Mouse (Mus musculus) bone marrow, adult 2 months (tissue): ENCODE results near the gene Vmn1r200. TPM values are rescaled to one million over a fixed set of nuclear protein-coding genes. Genes with fewer than 3 reads are reported as not detected.
"Not testable (repeated sequence)": the region's sequence is repeated elsewhere in the genome, so short reads cannot be mapped to it uniquely, and the experiment has no call there.

ENCODE experiments used
- H3K27ac ChIP-seq: fragments of 200-500 bp; 2 replicates; pipeline ENCODE4 v1.5.1; 2012; ENCODE audit warnings: low read depth, mild to moderate bottlenecking, control low read depth, inconsistent platforms, low read length; ENCODE audit not compliant: control insufficient read depth, poor library complexity, insufficient read depth
- H3K4me1 ChIP-seq: fragments of 200-500 bp; 2 replicates; pipeline ENCODE4 v1.6.1; 2011; ENCODE audit warnings: low read length; ENCODE audit not compliant: control insufficient read depth, insufficient read depth
- H3K4me3 ChIP-seq: fragments of 200-500 bp; replicated peaks from 2 replicates; pipeline ENCODE3; 2011; ENCODE audit warnings: mild to moderate bottlenecking, low read depth, low read length, control low read depth; ENCODE audit not compliant: control insufficient read depth
- CTCF ChIP-seq: fragments of 200-500 bp; IDR thresholded peaks from 2 replicates; pipeline ENCODE4 v1.5.1; 2011; ENCODE audit warnings: low read length, control low read depth; ENCODE audit not compliant: control insufficient read depth, insufficient read depth
- POLR2A ChIP-seq: fragments of 200-500 bp; IDR thresholded peaks from 2 replicates; pipeline ENCODE4 v1.6.1; 2011; ENCODE audit warnings: low read depth, mild to moderate bottlenecking, control low read depth, low read length, borderline replicate concordance; ENCODE audit not compliant: control insufficient read depth
- WGBS: fragments of 180-500 bp; shearing (Covaris S2); methylation state at CpG from one replicate; pipeline ENCODE4 v1.1.7; 2018; 5-methylcytosine and 5-hydroxymethylcytosine counted together
- polyA plus RNA-seq: library from polyadenylated mRNA; stranded (reverse); fragments of >200 nt; gene quantifications from 2 replicates; pipeline ENCODE4 v1.2.4, GENCODE M21; 2011; ENCODE audit warnings: low replicate concordance; ENCODE audit not compliant: missing spikeins, insufficient read depth, insufficient read length

The Vmn1r200 gene
- polyA plus RNA-seq, result not detected in 2 replicates

- TF ChIP-seq POLR2A (no peak), CTCF (no peak)
- 80% methylated on average over 3 of the region's 3 CpGs for WGBS
- Histone ChIP-seq H3K27ac (no peak within 1 kb of the TSS), H3K4me1 (no peaks in the 10 kb centered on the region), H3K4me3 (no peak within 1 kb of the TSS)
Observed at GRCm38 (mm10) chr13:22390073-22390472, at the start of gene Vmn1r200. Gene Vmn1r200 (plus strand): TSS chr13:22390373.

- 20% methylated on average over 1 of the region's 1 CpGs for WGBS
- Histone ChIP-seq H3K27ac (no peak within 1 kb of the TSS), H3K4me3 (no peak within 1 kb of the TSS), H3K4me1 (no peaks in the 10 kb centered on the region)
- TF ChIP-seq POLR2A (no peak), CTCF (no peak)
Observed at GRCm38 (mm10) chr13:22350064-22350463, 40.1 kb upstream of the Vmn1r200 start, which contains the start of gene Vmn1r198. Gene Vmn1r198 (plus strand): TSS chr13:22350364.

- no peak for TF ChIP-seq POLR2A
- no peak for TF ChIP-seq CTCF
- no peak overlapping the region for H3K27ac ChIP-seq
- WGBS, result 70% methylated on average over 1 of the region's 1 CpGs
- H3K4me3 ChIP-seq, result no peak overlapping the region
- H3K4me1 ChIP-seq, result no peaks in the 10 kb centered on the region
Observed at GRCm38 (mm10) chr13:22350813-22351212, 39.4 kb upstream of the Vmn1r200 start.

GRCm38 (mm10) chr13:22379518-22379917 is 10.7 kb upstream of the Vmn1r200 start, which contains the start of gene Vmn1r199:
Gene Vmn1r199 (plus strand): TSS chr13:22379818.
- TF ChIP-seq POLR2A (no peak), CTCF (no peak)
- no peak within 1 kb of the TSS for H3K4me3 ChIP-seq
- H3K4me1 ChIP-seq, result no peaks in the 10 kb centered on the region
- WGBS, result 54% methylated on average over 2 of the region's 2 CpGs
- H3K27ac ChIP-seq, result no peak within 1 kb of the TSS

- not testable (repeated sequence) for H3K4me3 ChIP-seq, H3K4me1 ChIP-seq, H3K27ac ChIP-seq
- WGBS, result 64% methylated on average over 3 of the region's 3 CpGs
Observed at GRCm38 (mm10) chr13:22381128-22381527, 9.0 kb upstream of the Vmn1r200 start.

GRCm38 (mm10) chr13:22383401-22383800 is 6.8 kb upstream of the Vmn1r200 start:
- no peak overlapping the region for H3K4me3 ChIP-seq
- WGBS, result 68% methylated on average over 3 of the region's 3 CpGs
- no peak overlapping the region for H3K27ac ChIP-seq
- no peak for TF ChIP-seq CTCF
- H3K4me1 ChIP-seq, result no peaks in the 10 kb centered on the region

- H3K4me1 ChIP-seq, result no peaks in the 10 kb centered on the region
- H3K27ac ChIP-seq, result no peak overlapping the region
- H3K4me3 ChIP-seq, result no peak overlapping the region
- 79% methylated on average over 1 of the region's 1 CpGs for WGBS
- TF ChIP-seq POLR2A, result no peak
- TF ChIP-seq CTCF, result no peak
Observed at GRCm38 (mm10) chr13:22387050-22387449, 3.1 kb upstream of the Vmn1r200 start.

GRCm38 (mm10) chr13:22402978-22403377 is 12.8 kb downstream of the Vmn1r200 start:
- 48% methylated on average over 1 of the region's 1 CpGs for WGBS

More at GRCm38 (mm10) chr13:22402978-22403377, 12.8 kb downstream of the Vmn1r200 start:
- H3K4me3 ChIP-seq, result no peak overlapping the region
- H3K4me1 ChIP-seq, result no peaks in the 10 kb centered on the region
- no peak overlapping the region for H3K27ac ChIP-seq
- TF ChIP-seq CTCF, result no peak
- TF ChIP-seq POLR2A, result no peak

Other genes with a start within 250 kb of the Vmn1r200 start
- not detected in 2 replicates for gene Vmn1r191, start 206.4 kb upstream of the Vmn1r200 start, polyA plus RNA-seq
- gene Vmn1r192, start 199.2 kb upstream of the Vmn1r200 start, polyA plus RNA-seq, result not detected in 2 replicates
- gene Vmn1r193, start 167.2 kb upstream of the Vmn1r200 start, polyA plus RNA-seq, result 0.42 and 0.72 TPM in 2 replicates
- gene Vmn1r194, start 146.2 kb upstream of the Vmn1r200 start, polyA plus RNA-seq, result not detected in 2 replicates
- gene Vmn1r195, start 119.9 kb upstream of the Vmn1r200 start, polyA plus RNA-seq, result not detected in 2 replicates
- not detected in 2 replicates for gene Vmn1r196, start 100.5 kb upstream of the Vmn1r200 start, polyA plus RNA-seq
- gene Vmn1r197, start 65.8 kb upstream of the Vmn1r200 start, polyA plus RNA-seq, result not detected in 2 replicates
- gene Vmn1r198, start 40.0 kb upstream of the Vmn1r200 start, polyA plus RNA-seq, result not detected in 2 replicates
- not detected in 2 replicates for gene Vmn1r199, start 10.6 kb upstream of the Vmn1r200 start, polyA plus RNA-seq
- gene Vmn1r201, start 81.5 kb downstream of the Vmn1r200 start, polyA plus RNA-seq, result not detected in 2 replicates
- not detected in 2 replicates for gene Vmn1r202, start 115.0 kb downstream of the Vmn1r200 start, polyA plus RNA-seq
- gene Vmn1r203, start 127.7 kb downstream of the Vmn1r200 start, polyA plus RNA-seq, result 0.47 TPM in 1 of 2 replicates, not detected in the other
- gene Vmn1r204, start 162.8 kb downstream of the Vmn1r200 start, polyA plus RNA-seq, result not detected in 2 replicates
- gene Vmn1r205, start 202.6 kb downstream of the Vmn1r200 start, polyA plus RNA-seq, result not detected in 2 replicates
- not detected in 2 replicates for gene Vmn1r206, start 233.9 kb downstream of the Vmn1r200 start, polyA plus RNA-seq